Mouse (Mus musculus) WW6 (cell line): Measurements from ENCODE around the gene Map3k13.
"Not testable (repeated sequence)": the region's sequence is repeated elsewhere in the genome, so short reads cannot be mapped to it uniquely, and the experiment has no call there.

Source experiments
- DNase-seq: peaks from one replicate; pipeline ENCODE4 v3.0.0-alpha.2; 2013; ENCODE audit warnings: low read depth, low spot score

Map3k13 gene

DNA sequence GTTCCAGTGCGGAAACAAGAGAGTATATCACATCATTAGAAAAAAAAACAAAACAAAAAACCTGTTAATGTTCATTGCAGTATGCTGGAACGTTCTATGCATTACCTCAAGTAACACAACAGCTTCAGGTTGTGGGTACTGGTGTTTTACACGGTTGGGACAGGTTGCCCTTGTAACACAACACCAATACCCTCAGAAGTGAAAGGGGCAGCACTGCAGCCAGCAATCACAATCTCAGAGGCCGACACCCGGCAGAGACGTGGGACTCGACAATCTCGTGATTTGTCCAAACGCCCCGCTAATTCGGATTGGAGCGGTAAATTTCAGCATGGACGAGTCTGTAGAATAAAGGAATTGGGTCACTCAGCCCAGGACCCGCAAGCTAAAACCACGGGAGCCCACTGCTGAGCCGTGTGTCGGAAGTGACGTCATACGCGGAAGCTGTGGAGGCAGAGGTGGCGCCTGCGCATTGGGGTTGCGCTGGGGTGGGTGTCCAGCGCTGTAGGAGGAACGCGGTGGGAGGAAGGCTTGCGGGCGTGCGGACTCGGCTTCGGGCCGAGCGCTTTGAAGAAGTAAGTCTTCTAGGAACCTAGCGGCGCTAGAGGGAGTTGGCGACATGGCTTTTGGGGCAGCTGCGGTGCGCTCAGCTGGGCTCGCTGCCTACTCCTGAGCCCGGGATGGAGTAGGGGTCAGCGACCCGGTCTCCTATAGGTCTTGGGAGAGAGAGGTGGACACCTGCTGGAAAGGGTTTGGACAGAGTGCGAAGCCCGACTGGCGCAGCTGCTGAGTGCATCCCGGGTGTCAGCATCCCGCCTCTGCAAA, at the start of gene Map3k13:
Gene Map3k13, plus strand, starts transcription at position 472 of the 822 bp plus-strand sequence.
- DNase-seq = peak; percentile 70

DNA sequence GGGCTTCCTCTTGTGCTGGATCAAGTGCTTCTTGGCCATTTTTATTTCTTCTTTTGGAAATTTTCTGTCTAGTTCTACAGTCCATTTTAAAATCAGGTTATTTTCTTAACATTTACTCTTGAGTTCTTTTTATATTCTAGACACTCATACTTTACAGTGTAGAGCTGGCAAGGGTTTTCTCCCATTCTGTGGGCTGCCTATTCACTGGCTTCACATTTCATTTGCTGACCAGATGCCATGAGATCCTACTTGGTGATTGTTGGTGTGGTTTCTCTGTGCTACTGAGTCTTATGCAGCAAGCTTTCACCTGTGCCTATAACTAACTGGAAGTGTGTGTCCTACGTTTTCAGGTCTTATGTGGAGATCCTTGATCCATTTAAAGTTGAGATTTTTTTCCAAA, 35.7 kb upstream of the Map3k13 start:
- no peak for DNase-seq

DNA sequence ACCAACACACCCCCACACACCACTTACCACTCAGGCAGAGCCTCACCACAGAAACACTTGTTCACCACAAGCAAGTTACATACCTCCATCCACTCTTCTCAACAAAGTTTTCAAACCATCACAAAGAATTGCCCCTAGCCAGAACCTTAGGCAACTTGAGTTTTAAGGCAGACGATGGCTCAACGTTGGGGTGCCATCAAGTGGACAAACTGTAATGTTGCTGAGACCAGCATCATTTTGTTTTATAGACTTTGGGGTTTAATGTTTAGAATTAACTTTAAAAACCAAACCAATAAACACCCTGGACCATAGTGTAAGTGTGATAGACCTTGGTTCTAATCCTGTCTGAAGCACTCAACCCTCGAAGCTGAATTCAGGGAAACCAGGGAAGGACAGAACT, 25.9 kb upstream of the Map3k13 start:
- DNase-seq = no peak

DNA sequence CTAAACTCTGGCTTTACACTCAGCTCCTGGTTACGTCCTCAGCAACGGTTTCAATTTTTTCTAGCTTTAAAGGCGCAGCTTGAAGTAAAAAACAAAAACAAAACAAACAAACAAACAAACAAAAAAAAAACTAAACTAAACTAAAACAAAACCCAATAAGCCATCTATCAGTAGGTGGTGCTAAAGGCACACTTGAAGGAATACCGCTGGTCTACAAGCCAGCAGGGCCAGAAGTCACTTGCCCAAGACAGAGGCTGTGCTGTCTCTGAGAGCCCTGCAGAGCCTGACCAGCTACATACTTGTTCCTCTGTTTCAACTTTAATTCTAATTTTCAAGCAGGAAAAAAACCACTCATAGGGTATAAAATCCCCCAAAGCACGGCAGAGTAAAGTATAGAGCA, 24.5 kb upstream of the Map3k13 start:
- DNase-seq = no peak

DNA sequence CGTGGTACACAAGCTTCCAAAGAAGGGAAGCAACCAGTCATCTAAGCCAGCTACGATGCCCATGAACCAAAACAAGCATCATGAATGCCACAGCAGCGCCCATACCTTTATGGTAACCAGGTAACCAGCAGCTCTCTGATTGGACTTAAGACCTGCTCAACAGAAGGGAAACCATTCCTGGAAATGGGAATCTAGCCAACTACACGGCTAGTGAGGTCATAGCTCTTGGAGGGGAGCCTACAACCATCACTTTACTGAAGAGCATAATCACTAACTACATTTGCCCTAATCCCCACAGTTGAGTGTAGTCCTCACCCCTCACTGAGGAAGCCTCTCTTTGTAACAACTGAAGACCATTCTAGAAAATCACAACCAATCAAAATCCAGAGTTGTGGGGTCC, 19.4 kb upstream of the Map3k13 start:
- no peak for DNase-seq

DNA sequence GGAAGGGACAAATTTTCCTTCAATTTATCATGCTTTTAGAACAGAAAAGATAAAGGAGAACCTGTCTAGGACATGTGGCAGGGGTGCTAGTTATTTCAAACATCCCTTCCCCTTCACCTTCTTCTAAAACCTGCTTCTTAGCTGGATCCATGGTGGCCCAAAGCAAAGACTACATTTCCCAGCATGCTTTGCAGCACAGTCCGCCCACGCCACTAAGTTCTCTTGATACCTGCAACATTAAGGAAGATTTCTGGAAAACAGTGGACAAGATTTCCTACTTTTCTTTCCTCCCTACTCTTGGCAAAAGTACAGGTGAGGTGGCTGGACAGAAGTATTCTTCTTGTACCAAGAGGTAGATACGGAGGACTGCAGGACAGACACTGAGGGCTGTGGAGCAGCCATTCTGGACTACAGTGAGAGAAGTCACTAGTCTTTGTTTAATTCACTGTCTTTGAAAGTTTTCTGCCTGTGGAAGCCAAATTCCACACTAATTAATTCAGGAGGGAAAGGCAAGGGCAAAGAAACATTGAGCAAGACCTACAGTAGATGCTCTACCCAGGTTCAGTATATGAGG, 15.8 kb upstream of the Map3k13 start:
- peak; percentile 31 for DNase-seq

DNA sequence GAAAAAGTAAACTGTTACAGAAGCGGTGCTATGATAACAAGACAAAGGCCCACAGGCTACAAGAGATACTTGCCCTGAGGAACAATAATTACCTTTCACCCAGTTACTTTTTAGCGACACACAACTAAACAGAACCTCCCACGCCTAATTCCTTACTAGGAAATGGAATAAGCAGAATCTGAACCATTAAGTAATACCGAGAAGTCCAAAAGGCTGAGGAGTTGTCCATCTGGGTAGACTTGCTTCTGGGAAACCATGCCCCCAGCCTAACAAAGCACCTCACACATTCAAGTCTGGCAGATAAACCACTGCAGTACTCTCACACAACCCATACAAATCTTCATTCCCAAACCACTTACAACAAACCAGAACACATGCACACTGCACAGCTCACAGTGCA, 15.0 kb upstream of the Map3k13 start:
- no peak for DNase-seq

DNA sequence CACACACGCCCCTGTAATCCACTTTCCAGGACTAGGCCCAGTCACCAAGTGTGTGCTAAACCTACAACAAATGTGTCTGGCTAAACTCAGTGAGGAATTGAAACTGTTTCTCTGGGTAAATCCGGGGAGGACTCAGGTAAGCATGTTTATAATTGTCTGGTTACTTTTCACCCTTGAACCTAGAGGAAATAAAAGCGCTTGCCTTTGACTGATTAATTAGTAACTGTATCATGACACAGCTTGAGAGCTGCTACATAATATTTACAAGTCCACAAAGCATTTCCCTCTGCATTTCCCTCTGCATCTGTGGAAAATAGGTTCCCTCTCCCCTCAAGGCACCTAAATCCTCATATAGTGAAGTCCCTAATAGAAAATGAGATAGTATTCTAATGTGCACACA, 12.9 kb upstream of the Map3k13 start:
- no peak for DNase-seq

DNA sequence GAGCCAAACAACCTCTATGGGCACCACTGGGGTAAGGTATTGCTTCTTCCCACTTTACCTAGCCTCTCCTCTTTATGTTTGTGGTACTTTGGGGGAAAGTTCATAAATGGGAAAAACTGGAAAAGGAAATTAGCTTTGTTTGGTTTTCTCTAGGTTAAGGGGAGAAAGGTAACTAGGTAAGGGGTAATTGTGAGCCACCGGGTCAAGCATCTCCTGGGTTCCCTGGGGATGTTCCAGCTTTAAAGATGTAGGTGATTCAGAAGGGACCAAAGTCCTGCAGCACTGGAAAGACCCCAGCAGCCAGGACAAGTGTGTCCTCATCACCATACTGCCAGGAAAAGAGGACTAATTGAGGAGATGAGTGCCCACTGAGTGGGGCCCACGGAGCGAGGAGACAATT, 12.3 kb upstream of the Map3k13 start:
- no peak for DNase-seq

DNA sequence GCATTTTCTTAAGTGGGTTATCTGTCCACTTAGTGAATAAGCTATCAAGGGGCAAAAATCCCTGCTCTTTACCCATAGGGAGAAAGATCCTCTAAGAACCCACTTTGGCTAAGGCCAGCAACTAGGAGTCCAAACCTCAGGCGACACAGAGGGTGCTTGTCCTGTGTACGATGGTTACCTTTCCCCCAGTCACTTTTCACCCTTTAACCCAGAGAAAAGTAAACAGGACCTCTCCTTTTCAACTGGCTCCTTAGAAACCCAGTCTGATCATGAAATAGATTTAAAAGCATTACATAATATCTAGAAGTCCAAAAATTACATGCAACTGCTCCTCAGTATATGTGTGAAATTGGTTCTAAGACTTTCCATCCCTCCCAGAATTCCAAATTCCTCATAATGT, 11.3 kb upstream of the Map3k13 start:
- DNase-seq = no peak

DNA sequence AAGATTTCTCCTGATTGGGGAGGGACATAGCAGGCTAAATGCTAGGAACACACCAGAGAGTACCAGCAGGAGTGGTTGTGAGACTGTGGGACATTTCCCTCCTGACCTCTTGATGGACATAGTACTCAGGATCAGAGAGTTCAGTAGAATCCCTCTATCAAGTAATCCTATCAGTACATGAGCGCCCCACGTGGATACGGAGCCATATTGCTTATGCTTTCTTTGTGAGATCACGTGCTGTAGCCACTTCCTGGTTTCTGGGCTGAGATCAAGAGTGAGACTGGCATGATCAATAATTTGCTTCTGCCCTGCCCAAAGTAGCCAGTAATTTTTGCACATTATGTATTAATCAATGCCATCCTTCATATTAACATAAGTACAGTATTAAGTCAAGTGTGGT, 9.1 kb upstream of the Map3k13 start:
- DNase-seq = no peak

DNA sequence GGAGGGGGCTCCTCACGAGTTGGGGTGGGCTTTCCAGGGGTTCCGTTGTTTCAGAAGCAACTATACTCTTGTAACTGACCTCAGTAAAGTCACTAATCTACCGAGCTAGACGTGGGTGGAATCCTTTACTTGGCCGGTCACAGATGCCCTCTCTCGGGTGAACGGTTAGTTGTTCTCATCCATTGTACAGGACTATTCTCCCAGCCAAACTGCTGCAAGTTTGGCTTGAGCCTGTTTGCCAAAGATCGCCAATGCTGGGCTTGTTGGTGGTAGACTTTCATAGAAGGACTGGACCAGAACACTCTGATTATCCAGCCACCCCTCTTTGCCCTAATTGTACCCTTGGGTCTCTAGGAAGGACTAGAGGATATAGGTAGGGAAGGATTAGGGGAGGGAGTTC, 7.8 kb upstream of the Map3k13 start:
- no peak for DNase-seq

DNA sequence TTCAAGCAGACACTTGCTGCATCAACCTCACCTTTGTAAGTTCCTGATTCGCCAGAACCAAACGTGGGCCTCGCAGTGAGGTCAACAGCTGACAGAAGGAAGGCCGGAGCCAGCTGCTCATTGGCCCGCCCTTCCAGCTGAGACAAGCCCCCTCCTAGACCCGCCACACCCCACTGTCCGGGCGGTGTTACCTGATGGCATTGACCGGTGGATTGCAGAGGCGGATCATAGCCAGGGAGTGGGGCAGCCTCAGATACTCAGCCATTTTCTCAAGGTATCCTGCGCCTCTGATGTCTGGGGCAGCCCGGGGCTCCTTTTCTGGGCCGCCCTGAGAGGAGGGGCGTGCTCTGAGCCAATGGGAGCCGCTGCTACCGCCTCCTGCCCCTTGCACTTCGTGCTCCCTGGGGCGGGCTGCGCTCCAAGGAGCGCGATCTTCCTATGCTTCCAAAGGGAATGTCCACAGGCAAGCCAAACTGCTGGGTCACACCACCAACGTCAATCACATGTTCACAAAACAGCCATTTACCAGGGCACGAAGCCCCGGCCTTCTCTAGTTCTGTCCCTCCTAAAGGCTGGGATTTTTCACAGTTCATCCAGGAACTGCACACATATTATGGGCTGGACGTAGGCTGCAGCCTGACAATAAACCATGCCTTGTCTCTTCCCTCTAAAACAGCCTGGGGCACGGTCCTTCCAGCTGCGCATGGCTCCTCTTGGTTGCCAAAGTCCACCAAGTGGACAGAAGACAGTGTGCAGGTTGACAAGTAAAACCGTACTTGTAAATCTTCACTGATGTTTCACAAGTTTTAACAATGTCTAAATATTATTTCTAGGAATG, 6.4 kb upstream of the Map3k13 start, which contains the start of gene Ehhadh:
Gene Ehhadh, minus strand, starts transcription at position 292 of the 838 bp plus-strand sequence.
- DNase-seq = no peak

DNA sequence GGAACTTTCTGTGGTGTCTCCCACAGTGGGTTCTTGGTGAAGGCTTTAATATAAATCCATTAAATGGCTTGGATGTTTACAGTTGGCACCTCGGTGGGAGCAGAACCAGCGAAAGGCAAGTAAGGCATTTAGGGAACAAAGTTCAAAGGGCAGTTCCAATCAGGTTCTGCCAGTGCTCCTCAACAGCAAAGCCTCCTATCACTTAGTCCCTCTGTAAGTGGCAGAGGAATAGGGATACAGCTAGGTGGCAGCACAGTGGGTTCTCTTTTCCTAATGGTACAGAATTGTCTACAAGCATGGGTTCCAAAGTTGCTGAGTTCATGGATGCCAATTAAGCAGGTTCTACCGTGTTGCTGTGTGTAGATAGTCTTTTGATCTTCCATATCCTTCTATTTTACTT, 5.6 kb upstream of the Map3k13 start:
- no peak for DNase-seq

DNA sequence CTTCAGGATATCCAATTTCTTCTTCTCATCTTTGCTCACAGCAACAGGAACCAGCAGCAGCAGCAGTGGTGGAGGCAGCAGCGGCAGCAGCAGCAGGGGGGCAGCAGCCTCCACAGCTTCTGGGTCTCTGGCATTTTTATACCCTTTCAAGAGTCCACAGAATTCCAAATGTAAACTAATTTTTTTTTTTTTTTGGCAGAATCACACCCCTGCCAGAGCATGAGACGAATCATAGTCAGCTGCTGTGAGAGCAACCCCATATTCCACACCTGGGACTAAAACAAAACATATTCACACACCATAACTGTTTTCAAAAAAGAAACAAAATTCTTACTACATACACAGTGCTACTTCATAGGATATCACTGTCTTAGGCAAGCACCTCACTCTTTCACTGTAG, 5.0 kb upstream of the Map3k13 start:
- no peak for DNase-seq

DNA sequence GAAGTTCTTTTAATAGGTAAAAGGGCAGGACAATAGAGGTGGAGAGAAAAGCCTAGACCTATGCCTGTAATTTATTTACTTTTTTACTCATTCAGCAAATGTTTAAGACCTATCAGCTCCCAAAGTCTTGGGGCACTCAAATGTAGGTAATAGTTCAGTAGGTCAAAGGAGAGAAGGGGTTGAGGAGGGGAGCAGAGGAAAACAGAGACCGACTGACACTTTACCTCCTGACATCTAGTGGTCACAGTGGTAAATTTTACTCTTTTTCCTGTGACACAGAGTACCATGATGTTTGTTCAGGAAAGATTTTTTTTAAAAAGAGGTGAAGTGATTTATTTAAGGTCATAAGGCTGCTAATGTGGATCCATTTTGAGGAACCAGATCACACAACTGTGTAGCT, 3.7 kb upstream of the Map3k13 start:
- DNase-seq = no peak

DNA sequence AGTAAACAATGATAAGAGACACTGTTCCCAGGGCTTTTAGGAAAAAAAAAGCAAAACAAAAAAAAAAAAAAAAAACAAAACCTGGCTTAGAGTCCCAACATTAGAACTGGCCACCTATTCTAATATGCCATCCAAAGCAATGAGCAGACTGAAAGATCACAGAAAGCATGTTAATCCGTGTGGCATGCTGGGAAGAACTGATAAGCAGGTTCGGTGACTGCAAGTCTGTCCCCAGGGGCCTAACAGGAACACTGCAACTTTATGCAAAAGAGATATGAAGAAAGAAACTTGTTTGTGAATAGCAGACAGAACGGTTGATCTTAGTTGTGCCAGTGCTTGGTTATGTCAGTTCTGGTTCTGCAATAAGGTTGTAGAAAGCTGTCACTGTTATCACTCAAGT, 2.4 kb upstream of the Map3k13 start:
- no peak for DNase-seq

DNA sequence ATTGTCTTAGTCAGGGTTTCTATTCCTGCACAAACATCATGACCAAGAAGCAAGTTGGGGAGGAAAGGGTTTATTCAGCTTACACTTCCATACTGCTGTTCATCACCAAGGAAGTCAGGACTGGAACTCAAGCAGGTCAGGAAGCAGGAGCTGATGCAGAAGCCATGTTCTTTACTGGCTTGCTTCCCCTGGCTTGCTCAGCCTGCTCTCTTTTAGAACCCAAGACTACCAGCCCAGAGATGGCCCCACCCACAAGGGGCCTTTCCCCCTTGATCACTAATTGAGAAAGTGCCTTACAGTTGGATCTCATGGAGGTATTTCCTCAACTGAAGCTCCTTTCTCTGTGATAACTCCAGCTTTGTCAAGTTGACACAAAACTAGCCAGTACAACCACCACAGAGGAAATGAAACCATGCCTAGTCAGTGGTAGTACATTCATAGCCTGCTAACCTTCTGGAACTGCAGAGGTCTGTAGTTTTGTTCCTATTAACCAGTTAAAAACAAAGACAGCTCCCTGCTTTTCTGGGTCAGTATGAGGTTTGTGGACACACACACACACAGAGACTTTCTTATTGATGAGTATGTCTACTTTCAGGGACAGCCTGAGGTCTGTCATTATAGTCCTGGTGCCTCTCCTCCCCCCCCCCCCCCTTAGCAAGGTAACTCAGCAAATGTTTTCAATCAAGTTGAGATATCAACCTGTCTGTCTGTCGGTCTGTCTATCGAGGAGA, 901 bp upstream of the Map3k13 start:
- DNase-seq = not testable (repeated sequence)

DNA sequence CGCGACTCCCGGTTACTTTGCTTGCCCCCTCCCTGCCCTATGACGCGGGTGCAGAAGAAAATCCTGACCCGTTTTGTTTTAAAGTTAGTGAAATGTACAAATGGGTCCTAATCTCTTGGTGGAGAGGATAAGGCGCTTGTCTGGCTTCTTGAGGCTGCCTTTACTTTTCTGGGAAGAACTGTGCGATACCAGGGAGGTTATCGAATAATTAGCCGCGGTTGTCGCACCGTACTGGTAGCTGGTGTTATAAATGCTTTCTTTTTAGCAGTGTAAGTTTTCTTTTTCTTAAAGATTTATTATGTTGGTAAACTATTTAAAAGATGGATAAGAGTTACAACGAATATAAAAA, 525 bp downstream of the Map3k13 start:
- DNase-seq = no peak

DNA sequence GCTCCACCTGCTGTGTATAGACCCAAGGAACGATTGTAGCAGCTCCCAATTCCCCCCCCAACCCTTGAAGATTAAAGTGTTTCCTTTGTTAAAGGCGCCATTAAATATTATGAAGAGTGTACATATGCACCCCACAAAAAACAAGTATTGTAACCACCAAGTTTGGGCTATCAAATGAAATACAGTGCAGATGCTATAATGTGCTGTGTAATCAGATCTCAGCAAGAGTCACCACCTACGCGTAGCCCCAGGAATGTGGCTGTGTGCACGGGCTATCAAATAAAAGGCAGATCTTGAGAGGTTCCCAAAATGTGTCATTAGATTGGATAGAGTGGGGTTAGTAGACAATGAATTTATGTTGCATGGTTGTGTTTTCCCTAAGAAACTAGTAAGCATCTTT, 925 bp downstream of the Map3k13 start:
- no peak for DNase-seq

DNA sequence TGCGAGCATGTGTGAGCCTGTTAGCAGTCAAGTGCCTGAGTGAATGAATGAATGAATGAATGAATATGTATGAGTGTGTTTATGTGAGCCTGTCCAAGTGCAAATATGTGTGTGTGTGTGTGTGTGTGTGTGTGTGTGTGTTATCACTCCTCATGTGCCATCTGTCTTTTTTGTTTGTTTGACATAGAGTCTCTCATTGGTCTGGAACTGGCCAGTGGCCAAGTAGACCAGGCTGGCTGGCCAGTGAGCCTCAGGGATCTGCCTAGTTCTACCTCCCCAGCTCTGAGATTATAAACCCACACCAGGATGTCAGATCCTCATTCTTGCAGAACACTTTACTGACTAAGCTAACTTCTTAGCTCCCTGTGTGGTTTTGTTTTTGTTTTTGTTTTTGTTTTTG, 10.1 kb downstream of the Map3k13 start:
- DNase-seq = no peak

DNA sequence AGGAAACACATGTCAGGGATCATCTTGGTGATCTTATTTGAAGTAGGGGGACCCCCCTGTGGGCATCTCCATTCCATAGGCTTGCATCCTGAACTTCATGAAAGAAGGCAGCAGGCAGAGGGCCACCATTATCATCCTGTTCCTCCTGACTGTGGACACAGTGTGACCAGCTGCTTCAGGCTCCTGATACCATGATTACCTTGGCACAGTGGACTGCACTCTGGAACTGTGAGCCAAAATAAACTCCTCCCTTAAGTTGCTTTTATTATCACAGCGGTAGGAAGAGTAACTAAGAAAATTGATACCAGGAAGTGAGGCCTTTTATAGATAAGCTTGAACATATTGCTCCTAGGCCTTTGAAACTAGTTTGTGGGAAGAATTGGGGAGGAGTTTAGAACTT, 12.7 kb downstream of the Map3k13 start:
- DNase-seq = no peak
